Mouse (Mus musculus) heart, postnatal 36 days (tissue): Measurements from ENCODE around the gene Gm2004. TPM values are rescaled to one million over a fixed set of nuclear protein-coding genes. Genes with fewer than 3 reads are reported as not detected.
"Not testable (repeated sequence)": the region's sequence is repeated elsewhere in the genome, so short reads cannot be mapped to it uniquely, and the experiment has no call there.

Source experiments
- DNase-seq, 2 experiments: peaks; one replicate each; pipeline ENCODE4 v3.0.0; 2021 to 2022
- intact Hi-C: fragments of 180-260 bp; cut with DNase I; formaldehyde crosslinking; loops from one replicate; pipeline ENCODE4 v1.15.1; 2025
- total RNA-seq, 2 experiments: library from RNA; stranded (reverse); gene quantifications; 2 replicates each; pipeline ENCODE4 v1.2.3; 2021

The Gm2004 gene
- 10 to 100 TPM; 19.5 to 21.3 TPM for total RNA-seq

GRCm38 (mm10) chr2:176149725-176150124 is at the start of gene Gm2004:
TSS of gene Gm2004 (minus strand) at chr2:176149825.
- DNase-seq, intact Hi-C loops: not testable (repeated sequence)

Other genes with a start within 250 kb of the Gm2004 start
- 10 to 100 TPM; 12.3 to 13.1 TPM for gene Zfp966, start 218.7 kb downstream of the Gm2004 start, total RNA-seq
- gene Gm2026, start 184.5 kb downstream of the Gm2004 start, total RNA-seq: 10 to 100 TPM; 15.2 to 18.7 TPM
- 1 to 10 TPM; 3.2 to 3.9 TPM for gene 2210418O10Rik, start 76.7 kb upstream of the Gm2004 start, total RNA-seq
- not detected for gene Gm11009, start 169.7 kb upstream of the Gm2004 start, total RNA-seq